Comparison of ENCODE assay signal across 10 mouse cellular contexts in genomic region chr7:140858746-140859145, GRCm38 (mm10). TPM values are rescaled to one million over a fixed set of nuclear protein-coding genes. Genes with fewer than 3 reads are reported as not detected.
A peak's percentile ranks its signal among the peaks of the same experiment; 100 is the strongest.
DNase-seq lines count a peak whose midpoint lies in the region; ATAC-seq and TF ChIP-seq lines count a peak whose summit lies in the region.
"Had no signal": no experiment of that assay in that cellular context is flagged by ENCODE, and none has a peak within 500 bp of the region (broad histone marks: within the 10 kb centered on the region; RNA-seq: fewer than 3 reads in every experiment).

No protein-coding gene starts in this region.

- peaks cover 34% of the 10 kb centered on the region for H3K36me3 ChIP-seq in kidney, postnatal 0 days (ENCODE audit: insufficient read depth, low read length)
- peaks cover 64% of the 10 kb centered on the region for H3K36me3 ChIP-seq in embryonic facial prominence, embryonic 14.5 days (ENCODE audit: control insufficient read depth, insufficient read depth, low read length)
- H3K36me3 ChIP-seq in intestine, postnatal 0 days (ENCODE audit: control insufficient read depth, insufficient read depth) = peaks cover 45% of the 10 kb centered on the region
- H3K36me3 ChIP-seq in neural tube, embryonic 12.5 days = peaks cover 60% of the 10 kb centered on the region

- no peaks in the 10 kb centered on the region for H3K9me3 ChIP-seq in kidney, postnatal 0 days (replicated peaks; ENCODE audit: low read length)
- H3K9me3 ChIP-seq in embryonic facial prominence, embryonic 14.5 days (ENCODE audit: control insufficient read depth, low read length) = no peaks in the 10 kb centered on the region
- H3K9me3 ChIP-seq in intestine, postnatal 0 days (ENCODE audit: control insufficient read depth) = no peaks in the 10 kb centered on the region
- no peaks in the 10 kb centered on the region for H3K9me3 ChIP-seq in neural tube, embryonic 12.5 days

- H3K4me3 ChIP-seq in kidney, postnatal 0 days (replicated peaks; ENCODE audit: low read depth, low read length) = no peak overlapping the region
- peak overlapping the region; percentile 89 for H3K4me3 ChIP-seq in embryonic facial prominence, embryonic 14.5 days (ENCODE audit: low read depth, low read length)
- no peak overlapping the region for H3K4me3 ChIP-seq in intestine, postnatal 0 days (ENCODE audit: low read depth, low read length)
- H3K4me3 ChIP-seq in neural tube, embryonic 12.5 days = peak overlapping the region; percentile 80

- H3K27me3 ChIP-seq in kidney, postnatal 0 days (ENCODE audit: insufficient read depth, low read length) = no peaks in the 10 kb centered on the region
- no peaks in the 10 kb centered on the region for H3K27me3 ChIP-seq in embryonic facial prominence, embryonic 14.5 days (replicated peaks; ENCODE audit: control insufficient read depth, insufficient read depth, low read length)
- no peaks in the 10 kb centered on the region for H3K27me3 ChIP-seq in intestine, postnatal 0 days (replicated peaks; ENCODE audit: control insufficient read depth, insufficient read depth, low read length)
- H3K27me3 ChIP-seq in neural tube, embryonic 12.5 days (replicated peaks) = no peaks in the 10 kb centered on the region
- H3K27me3 ChIP-seq: Patski had no signal

- DNase-seq in kidney, postnatal 0 days (ENCODE audit: low spot score) = no peak
- DNase-seq in kidney, postnatal 4 days = no peak
- DNase-seq in embryonic facial prominence, embryonic 14.5 days (ENCODE audit: low spot score) = no peak
- no peak for DNase-seq in cerebellum, adult 8-10 months
- no peak for DNase-seq in thymus, postnatal 36 days
- no peak for DNase-seq in kidney, postnatal 14 days

- H3K27ac ChIP-seq in kidney, postnatal 0 days = no peak overlapping the region
- no peak overlapping the region for H3K27ac ChIP-seq in embryonic facial prominence, embryonic 14.5 days (replicated peaks; ENCODE audit: low read depth, low read length)
- H3K27ac ChIP-seq in intestine, postnatal 0 days (ENCODE audit: low read depth, low read length) = no peak overlapping the region
- H3K27ac ChIP-seq in neural tube, embryonic 12.5 days = no peak overlapping the region

- TF ChIP-seq CTCF in kidney, postnatal 0 days (IDR thresholded peaks at IDR 0.05; ENCODE audit: low read depth) = no peak
- TF ChIP-seq CTCF in intestine, postnatal 0 days (IDR thresholded peaks at IDR 0.05; ENCODE audit: low read depth) = no peak

- 95% methylated on average over 8 of the region's 8 CpGs for WGBS in kidney, postnatal 0 days
- 94% methylated on average over 8 of the region's 8 CpGs for WGBS in embryonic facial prominence, embryonic 14.5 days
- WGBS in intestine, postnatal 0 days = 96% methylated on average over 8 of the region's 8 CpGs
- WGBS in neural tube, embryonic 12.5 days = 98% methylated on average over 8 of the region's 8 CpGs

- peak overlapping the region; percentile 90 for H3K9ac ChIP-seq in kidney, postnatal 0 days (ENCODE audit: low read depth, low read length)
- peak overlapping the region; percentile 92; the same call in 1 of the 2 replicates for H3K9ac ChIP-seq in embryonic facial prominence, embryonic 14.5 days (ENCODE audit: low read depth, low read length)
- H3K9ac ChIP-seq in intestine, postnatal 0 days (ENCODE audit: low read depth, low read length) = no peak overlapping the region
- H3K9ac ChIP-seq in neural tube, embryonic 12.5 days = peak overlapping the region; percentile 94; the same call in 1 of the 2 replicates

- peaks cover 18% of the 10 kb centered on the region; the same call in 1 of the 2 replicates for H3K4me1 ChIP-seq in kidney, postnatal 0 days (replicated peaks; ENCODE audit: insufficient read depth, low read length)
- peaks cover 21% of the 10 kb centered on the region for H3K4me1 ChIP-seq in embryonic facial prominence, embryonic 14.5 days (ENCODE audit: control insufficient read depth, insufficient read depth, low read length)
- H3K4me1 ChIP-seq in intestine, postnatal 0 days (replicated peaks; ENCODE audit: control insufficient read depth, insufficient read depth, low read length) = 0 out of 2 replicates have a peak, but pooled peaks cover 8% of the 10 kb centered on the region
- peaks cover 38% of the 10 kb centered on the region for H3K4me1 ChIP-seq in neural tube, embryonic 12.5 days

- peak overlapping the region; percentile 97 for H3K4me2 ChIP-seq in kidney, postnatal 0 days (ENCODE audit: low read length)
- peak overlapping the region; percentile 97 for H3K4me2 ChIP-seq in embryonic facial prominence, embryonic 14.5 days (ENCODE audit: low read depth, low read length)
- H3K4me2 ChIP-seq in intestine, postnatal 0 days (replicated peaks; ENCODE audit: low read depth) = peak overlapping the region; percentile 92
- H3K4me2 ChIP-seq in neural tube, embryonic 12.5 days (replicated peaks) = peak overlapping the region; percentile 97

- no peak for ATAC-seq in kidney, postnatal 0 days (replicated peaks; ENCODE audit: low FRiP score, low read depth)
- no peak for ATAC-seq in embryonic facial prominence, embryonic 14.5 days (ENCODE audit: low read depth)
- no peak for ATAC-seq in intestine, postnatal 0 days
- ATAC-seq in neural tube, embryonic 12.5 days (ENCODE audit: low FRiP score, low read depth) = no peak
- ATAC-seq: inflammation-experienced regulatory T-cells, adult 6 months; Patski had no signal

RNA-seq across cellular contexts. Expression of gene Bet1l, which starts 1.4 kb away (rescaled TPM):
- 48.0 and 53.9 TPM in 2 replicates for polyA plus RNA-seq in kidney, postnatal 0 days (2015; fragmentation: Nextera tagmentation; extraction: Ambion mirVana)
- 65.4 and 75.3 TPM in 2 replicates for polyA plus RNA-seq in embryonic facial prominence, embryonic 14.5 days (2014; fragmentation: Nextera tagmentation; extraction: Ambion mirVana)
- 42.4 and 52.6 TPM in 2 replicates for polyA plus RNA-seq in intestine, postnatal 0 days (2015; fragmentation: Nextera tagmentation; extraction: Ambion mirVana)
- polyA plus RNA-seq in neural tube, embryonic 12.5 days (2016; fragmentation: Nextera tagmentation; extraction: Ambion mirVana) = 30.3 and 34.2 TPM in 2 replicates

RNA-seq across cellular contexts. Expression of gene Ric8a, which starts 2.0 kb away (rescaled TPM):
- 45.0 and 53.1 TPM in 2 replicates for polyA plus RNA-seq in kidney, postnatal 0 days (2015; fragmentation: Nextera tagmentation; extraction: Ambion mirVana)
- polyA plus RNA-seq in embryonic facial prominence, embryonic 14.5 days (2014; fragmentation: Nextera tagmentation; extraction: Ambion mirVana) = 76.0 and 80.0 TPM in 2 replicates
- polyA plus RNA-seq in intestine, postnatal 0 days (2015; fragmentation: Nextera tagmentation; extraction: Ambion mirVana) = 42.3 and 47.7 TPM in 2 replicates
- polyA plus RNA-seq in neural tube, embryonic 12.5 days (2016; fragmentation: Nextera tagmentation; extraction: Ambion mirVana) = 89.1 and 94.8 TPM in 2 replicates

RNA-seq across cellular contexts. Expression of gene Gm45785, which starts 2.6 kb away (rescaled TPM):
- 0.18 TPM in 1 of 2 replicates, not detected in the other for polyA plus RNA-seq in kidney, postnatal 0 days (2015; fragmentation: Nextera tagmentation; extraction: Ambion mirVana)
- not detected in 2 replicates for polyA plus RNA-seq in embryonic facial prominence, embryonic 14.5 days (2014; fragmentation: Nextera tagmentation; extraction: Ambion mirVana)
- polyA plus RNA-seq in intestine, postnatal 0 days (2015; fragmentation: Nextera tagmentation; extraction: Ambion mirVana) = not detected in 2 replicates
- polyA plus RNA-seq in neural tube, embryonic 12.5 days (2016; fragmentation: Nextera tagmentation; extraction: Ambion mirVana) = not detected in 2 replicates
- polyA plus RNA-seq: inflammation-experienced regulatory T-cells, adult 6 months; Patski had no signal

RNA-seq across cellular contexts. Expression of gene Odf3, which starts 11.1 kb away (rescaled TPM):
- polyA plus RNA-seq in kidney, postnatal 0 days (2015; fragmentation: Nextera tagmentation; extraction: Ambion mirVana) = not detected in 2 replicates
- not detected in 2 replicates for polyA plus RNA-seq in embryonic facial prominence, embryonic 14.5 days (2014; fragmentation: Nextera tagmentation; extraction: Ambion mirVana)
- not detected in 2 replicates for polyA plus RNA-seq in intestine, postnatal 0 days (2015; fragmentation: Nextera tagmentation; extraction: Ambion mirVana)
- not detected in 2 replicates for polyA plus RNA-seq in neural tube, embryonic 12.5 days (2016; fragmentation: Nextera tagmentation; extraction: Ambion mirVana)
- polyA plus RNA-seq: inflammation-experienced regulatory T-cells, adult 6 months had no signal

RNA-seq across cellular contexts. Expression of gene Scgb1c1, which starts 13.4 kb away (rescaled TPM):
- not detected in 2 replicates for polyA plus RNA-seq in kidney, postnatal 0 days (2015; fragmentation: Nextera tagmentation; extraction: Ambion mirVana)
- 0.88 and 3.6 TPM in 2 replicates for polyA plus RNA-seq in embryonic facial prominence, embryonic 14.5 days (2014; fragmentation: Nextera tagmentation; extraction: Ambion mirVana)
- polyA plus RNA-seq in intestine, postnatal 0 days (2015; fragmentation: Nextera tagmentation; extraction: Ambion mirVana) = not detected in 2 replicates
- not detected in 2 replicates for polyA plus RNA-seq in neural tube, embryonic 12.5 days (2016; fragmentation: Nextera tagmentation; extraction: Ambion mirVana)
- polyA plus RNA-seq: inflammation-experienced regulatory T-cells, adult 6 months had no signal

Comparison
In these comparisons a context has a peak if more than half of its experiments do, and no peak if none do; other contexts are left out.
1. H3K4me3 ChIP-seq: peak in embryonic facial prominence, embryonic 14.5 days (single experiment) and neural tube, embryonic 12.5 days (single experiment); none in kidney, postnatal 0 days (single experiment) and intestine, postnatal 0 days (single experiment).
2. Peak in every context shown above with its lines, with median percentiles within 50 percentile points of each other: H3K4me2 ChIP-seq.